Mouse (Mus musculus): ENCODE measurements around the gene Gm20388.

DNA sequence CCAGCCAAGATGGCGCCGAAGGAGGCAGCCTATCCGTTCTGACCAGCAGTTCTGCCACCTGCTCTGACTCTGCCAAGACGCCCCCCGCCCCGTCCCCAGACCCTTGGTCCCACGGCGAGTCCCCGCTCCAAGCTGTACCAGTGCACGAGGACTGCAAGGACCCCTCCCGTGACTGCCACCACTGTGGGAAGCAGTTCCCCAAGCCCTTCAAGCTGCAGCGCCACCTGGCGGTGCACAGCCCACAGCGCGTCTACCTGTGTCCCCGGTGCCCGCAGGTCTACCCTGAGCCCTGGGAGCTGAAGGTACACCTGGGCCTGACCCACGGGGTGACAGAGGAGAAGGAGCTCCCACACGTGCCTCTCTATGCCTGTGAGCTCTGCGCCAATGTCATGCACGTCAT lies 2358.8 kb downstream of the Gm20388 start:
- TF ChIP-seq CTCF (IDR thresholded peaks at IDR 0.05; ENCODE audit: insufficient read depth, low read depth, low read length), result peak; percentile 97
- TF ChIP-seq POLR2A (IDR thresholded peaks at IDR 0.05; ENCODE audit: insufficient read depth, low read depth, low read length), result no peak

Measured in olfactory bulb, adult 2 months (tissue).